Mouse (Mus musculus): Measurements from ENCODE around the gene Fam171a1.
"Not testable (repeated sequence)": the region's sequence is repeated elsewhere in the genome, so short reads cannot be mapped to it uniquely, and the experiment has no call there.

Gene Fam171a1

DNA sequence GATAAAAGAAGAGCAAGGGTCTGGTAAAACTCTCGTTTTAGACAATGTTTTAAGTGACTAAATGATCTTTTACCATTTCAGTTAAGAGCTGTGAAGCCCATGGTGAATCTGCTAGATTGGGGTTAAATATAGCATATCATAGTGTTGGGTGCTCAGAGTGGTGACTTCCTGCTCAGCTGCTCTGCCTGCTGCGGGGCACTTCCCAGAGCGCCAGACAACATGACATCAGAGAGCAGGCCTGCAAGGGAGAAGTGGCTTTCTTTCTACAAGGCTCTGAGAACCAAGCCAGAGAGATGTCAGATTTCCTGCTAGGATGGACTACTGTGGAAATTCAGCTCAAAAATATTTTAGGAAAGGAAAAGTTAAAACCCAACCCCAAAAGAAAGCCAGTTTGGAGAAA lies 57.8 kb downstream of the Fam171a1 start:
- DNase-seq (ENCODE audit: low read depth, low spot score), result no peak

DNA sequence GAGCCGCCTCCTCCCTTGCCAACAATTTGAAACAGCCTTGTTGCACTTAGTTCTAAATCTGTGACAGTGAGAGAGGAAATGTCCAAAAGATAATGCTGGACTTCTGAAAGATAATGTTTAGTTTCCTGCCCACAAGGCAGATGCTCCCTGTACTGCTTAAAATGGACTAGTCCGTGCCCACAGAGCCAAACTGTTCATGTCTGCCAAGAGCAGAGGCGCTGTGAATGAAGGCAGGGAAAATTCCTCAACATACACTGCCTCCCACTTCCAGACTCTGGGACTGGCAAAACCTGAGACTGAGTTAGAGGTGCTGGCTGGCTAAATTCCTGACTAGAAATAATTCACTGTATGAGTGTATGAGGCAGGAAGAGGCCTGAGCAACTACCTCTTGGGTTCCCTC lies 58.6 kb downstream of the Fam171a1 start:
- no peak for DNase-seq (ENCODE audit: low read depth, low spot score)

DNA sequence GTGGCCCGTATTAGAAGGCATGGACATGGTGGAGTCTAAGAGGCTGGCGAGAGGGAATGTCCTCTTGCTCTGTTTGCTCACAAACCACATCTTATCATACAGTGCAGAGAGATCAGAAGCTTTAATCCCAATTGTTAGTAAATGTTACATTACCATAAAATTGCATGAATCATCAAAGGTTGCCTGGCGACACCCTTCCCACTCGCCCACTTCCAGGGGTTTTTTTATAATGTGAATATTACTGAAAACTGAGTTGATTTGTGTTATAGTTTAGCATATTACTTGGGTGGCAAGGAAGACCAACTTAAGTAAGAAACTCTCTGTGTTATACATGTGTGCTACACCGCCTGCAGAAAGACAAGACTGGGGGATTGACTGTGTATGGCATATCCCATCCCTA lies 60.9 kb downstream of the Fam171a1 start:
- DNase-seq (ENCODE audit: low read depth, low spot score), result no peak

DNA sequence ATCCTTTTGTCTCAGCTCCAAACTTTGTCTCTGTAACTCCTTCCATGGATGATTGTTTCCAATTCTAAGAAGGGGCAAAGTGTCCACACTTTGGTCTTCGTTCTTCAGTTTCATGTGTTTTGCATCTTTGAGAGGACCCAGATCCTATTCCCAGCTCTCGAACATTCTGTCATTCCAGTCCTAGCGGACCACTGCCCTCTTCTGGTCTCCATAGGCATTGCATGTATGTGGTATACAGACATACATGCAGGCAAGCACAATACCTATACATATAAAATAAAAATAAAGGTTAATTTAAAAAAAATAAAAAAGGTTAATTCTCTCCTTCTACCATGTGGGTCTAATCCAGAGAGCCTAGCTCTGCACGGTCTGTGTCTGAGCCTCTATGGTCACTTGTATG lies 62.0 kb downstream of the Fam171a1 start:
- not testable (repeated sequence) for DNase-seq (ENCODE audit: low read depth, low spot score)

DNA sequence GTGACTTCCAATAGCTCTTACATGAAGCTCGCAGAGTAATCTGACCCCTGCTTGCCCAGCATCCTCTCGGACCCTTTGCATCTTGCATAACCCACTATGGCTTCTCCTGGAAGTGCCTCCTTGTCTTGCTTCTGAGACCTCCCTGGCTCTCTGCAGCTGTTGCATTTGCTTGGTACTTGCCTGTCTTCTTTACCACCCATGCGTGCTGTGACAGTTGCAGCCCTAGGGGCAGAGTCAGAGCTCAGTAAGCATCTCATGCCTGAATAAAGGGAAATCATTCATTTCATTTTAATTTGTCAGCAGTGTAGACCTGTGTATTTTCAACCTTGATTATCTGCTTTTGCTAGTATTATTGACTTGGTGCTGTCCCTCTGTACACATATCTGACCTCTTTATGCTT lies 62.7 kb downstream of the Fam171a1 start:
- DNase-seq (ENCODE audit: low read depth, low spot score), result no peak

DNA sequence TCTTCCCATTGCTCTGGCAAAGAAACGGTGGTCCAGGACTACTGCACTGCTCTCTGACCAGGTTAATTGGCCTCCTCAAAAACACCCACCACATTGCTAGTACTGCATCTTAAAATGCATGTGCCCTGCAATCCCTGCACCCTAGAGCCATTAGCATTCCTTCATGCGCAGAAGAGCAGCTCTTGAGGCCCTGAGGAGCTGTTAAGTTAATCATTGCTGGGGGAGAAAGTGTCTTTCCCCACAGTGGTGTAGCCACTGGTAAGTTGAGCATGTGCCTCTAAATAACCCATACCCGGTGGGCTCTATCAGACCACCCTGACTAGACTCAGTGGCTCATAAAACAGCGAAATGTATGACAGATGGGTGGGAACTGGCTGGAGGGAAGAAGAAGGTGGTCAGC lies 66.5 kb downstream of the Fam171a1 start:
- no peak for DNase-seq (ENCODE audit: low read depth, low spot score)

DNA sequence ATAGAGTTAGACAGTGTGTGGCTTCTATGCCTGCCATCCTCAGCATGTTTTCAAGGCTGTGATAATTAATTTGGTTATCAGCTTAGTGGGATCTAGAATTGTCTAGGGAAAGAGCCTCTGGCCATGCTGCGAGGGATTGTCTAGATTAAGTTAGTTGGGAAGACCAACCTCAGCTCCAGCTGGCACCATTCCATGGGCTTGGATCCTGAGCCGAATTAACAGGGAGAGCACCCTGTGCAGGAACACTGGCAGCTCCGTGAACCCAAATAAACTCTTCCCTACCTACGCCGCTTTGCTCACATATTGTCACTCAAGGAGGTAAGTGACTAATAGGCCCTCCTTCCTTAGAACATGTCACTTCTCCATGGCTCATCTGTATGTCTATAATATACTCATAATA lies 69.6 kb downstream of the Fam171a1 start:
- no peak for DNase-seq (ENCODE audit: low read depth, low spot score)

DNA sequence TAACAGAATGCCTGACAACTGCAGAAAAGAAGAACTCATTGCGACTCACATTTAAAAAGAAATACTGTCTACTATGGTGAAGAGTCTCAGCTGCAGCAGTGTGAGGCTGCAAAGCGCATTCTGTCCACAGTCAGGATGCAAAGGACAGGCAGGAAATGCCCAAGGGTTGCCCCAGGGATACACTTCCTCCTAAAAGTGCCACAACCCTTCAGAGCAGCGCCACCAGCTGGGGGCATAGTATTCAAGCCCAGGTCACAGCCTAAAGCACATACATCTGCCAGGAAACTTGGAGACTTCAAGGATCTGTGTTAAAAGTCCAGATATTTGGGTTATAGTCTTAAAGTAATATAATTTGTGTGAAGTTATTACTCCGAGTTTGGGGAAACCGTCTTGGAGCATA lies 71.3 kb downstream of the Fam171a1 start:
- DNase-seq (ENCODE audit: low read depth, low spot score), result no peak

DNA sequence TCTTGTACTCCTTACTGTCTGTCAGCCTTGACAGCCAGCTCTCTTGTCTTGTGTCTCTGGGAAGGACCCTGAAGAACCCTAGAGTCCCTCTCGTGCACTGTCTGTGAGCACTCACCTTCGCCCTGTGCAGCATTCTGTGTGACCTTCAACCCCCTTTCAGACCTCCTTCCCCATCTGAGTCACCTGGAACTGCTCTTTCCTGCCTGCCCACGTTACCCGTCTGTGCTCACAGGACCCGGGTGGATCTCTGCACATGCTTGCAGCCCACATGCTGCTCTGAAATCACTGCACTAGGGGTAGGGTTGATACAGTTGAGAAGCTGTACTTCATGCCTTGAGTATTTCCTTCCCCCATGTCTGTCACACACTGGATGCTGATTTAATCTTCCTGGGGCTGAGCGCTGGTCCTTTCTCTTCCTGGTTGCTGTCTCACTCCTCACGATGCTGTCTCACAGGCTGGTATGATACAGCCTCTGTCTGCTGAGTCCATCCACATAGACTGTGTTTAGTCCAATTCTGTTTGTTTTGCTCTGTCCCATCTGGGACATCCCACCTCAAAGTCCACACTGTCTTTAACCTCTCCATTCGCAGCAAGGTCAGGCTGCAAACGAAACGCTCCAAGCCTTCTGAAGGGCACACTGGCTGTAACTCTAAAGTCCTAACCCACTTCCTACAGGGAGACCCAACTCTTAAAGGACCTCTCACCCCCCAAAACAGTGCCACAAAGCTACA lies 74.9 kb downstream of the Fam171a1 start:
- no peak for DNase-seq (ENCODE audit: low read depth, low spot score)

DNA sequence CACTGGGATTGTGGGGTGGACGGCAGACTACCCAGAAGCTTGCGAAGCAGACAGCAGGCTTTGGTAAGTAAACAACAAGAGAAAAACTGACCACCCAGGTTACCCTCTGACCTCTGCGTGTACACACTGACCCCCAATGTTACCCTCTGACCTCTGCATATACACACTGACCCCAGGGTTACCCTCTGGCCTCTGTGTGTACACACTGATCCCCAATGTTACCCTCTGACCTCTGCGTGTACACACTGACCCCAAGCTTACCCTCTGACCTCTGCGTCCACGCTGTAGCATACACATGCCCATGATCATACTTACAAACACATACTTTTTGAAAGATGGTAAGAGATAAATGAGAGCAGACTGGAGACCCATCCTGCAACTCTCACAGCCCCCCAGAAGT lies 77.1 kb downstream of the Fam171a1 start:
- DNase-seq (ENCODE audit: low read depth, low spot score), result no peak

DNA sequence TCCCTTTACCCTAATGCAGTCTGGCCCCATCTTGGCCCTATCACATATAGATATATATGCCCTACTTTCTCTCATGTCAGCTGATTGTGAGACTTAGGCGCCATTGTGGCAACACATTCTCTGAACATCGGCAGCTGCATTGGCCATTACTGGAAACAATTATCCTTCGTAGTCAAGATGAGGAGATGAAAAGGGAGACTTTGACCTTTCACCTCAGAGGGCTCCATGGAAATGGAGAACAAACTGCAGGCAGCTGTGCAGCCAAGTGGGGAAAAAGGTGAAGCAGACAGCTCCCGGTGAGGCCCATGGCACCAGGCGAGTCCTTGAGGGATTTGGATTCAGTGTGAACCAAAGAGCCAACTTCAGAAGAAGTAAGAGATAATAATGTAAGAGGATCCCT lies 81.5 kb downstream of the Fam171a1 start:
- peak; percentile 28 for DNase-seq (ENCODE audit: low read depth, low spot score)

DNA sequence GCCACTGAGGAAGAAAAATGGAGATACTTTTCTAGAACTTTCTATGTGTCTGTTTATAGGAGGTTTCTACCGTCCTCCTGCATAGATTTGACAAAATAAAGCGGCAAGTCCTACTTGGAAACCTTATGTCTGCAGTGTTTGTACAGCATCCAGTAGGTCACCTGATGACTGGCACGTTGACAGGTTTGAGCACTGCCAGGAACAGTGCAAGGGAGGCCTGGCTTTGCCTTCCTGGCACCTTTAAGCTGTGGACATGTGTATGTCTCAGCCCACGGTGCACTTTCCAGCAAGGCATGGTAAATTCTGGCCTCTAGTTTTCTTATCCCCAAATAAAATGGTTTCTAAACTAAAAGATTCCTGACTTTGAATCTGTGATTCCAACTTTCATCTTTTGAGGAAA lies 86.4 kb downstream of the Fam171a1 start:
- DNase-seq (ENCODE audit: low read depth, low spot score), result no peak

DNA sequence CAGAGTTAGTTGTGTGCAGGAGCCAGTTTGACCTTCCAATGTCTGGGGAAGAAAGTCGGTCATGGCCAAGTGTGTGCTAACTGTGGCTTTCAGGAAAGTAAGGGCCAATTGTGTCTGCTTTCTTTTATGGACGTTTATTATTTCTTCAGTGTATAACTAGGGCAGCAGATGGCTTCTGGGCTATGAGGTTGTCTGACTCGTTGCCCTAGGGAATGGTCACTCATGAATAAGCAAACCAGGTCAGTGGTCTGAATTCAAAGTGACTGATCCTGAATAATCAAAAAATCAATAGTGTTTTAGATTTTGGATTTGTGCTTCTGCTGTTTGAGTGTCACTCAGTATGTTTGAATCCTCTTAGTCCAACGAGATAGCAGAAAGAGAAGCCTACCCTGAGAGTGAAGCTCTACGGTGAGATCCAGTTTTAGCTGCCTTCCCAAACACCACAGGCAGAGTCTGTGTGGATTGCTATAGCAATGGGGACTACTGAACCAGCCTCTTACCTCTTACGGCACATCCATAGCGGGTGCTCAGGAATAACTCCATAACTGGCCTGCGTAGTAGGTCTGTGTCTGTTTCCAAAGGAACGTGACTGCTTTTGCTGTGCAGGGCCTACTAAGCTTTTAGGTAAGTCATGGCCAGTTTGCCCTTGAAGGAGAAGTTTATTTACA lies 93.1 kb downstream of the Fam171a1 start:
- peak; percentile 15 for DNase-seq (ENCODE audit: low read depth, low spot score)

DNA sequence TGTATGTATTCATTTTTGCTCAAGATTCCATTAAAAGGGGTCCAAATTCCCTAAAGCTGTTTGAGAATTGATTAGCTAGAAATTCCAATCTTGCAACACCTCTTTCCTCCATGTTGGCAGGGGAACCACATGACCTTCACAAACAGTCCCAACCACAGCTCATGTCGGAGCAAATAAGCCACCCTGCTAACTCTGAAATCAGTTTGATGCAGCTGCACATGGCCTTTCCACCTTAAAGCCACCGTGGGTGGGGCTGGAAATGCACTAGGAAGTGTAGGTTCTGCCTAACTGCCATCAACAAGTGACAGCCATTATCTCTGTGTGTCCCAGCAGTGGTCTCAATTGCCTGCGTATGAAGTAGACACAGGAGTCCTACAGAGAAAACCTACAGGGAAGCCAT lies 101.5 kb downstream of the Fam171a1 start:
- DNase-seq (ENCODE audit: low read depth, low spot score), result no peak

DNA sequence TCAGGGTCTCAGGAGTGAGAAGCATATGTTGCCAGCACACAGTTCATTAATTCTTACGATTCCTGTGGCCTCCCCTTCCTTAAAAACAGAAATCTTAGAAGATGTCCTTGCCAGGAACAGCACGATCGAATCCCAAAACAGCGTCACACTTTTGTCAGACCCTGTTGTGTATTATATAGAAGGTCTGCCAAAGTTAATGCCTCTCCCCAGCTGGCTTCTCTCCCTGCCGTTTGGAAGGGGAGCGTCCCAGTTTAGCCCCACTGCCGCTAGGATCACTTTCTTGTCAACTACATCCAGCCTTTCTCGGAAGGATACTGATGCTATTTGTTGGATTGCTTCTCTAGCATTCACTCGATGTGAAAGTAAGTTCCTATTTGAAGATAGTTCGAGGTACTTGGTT lies 102.6 kb downstream of the Fam171a1 start:
- no peak for DNase-seq (ENCODE audit: low read depth, low spot score)

DNA sequence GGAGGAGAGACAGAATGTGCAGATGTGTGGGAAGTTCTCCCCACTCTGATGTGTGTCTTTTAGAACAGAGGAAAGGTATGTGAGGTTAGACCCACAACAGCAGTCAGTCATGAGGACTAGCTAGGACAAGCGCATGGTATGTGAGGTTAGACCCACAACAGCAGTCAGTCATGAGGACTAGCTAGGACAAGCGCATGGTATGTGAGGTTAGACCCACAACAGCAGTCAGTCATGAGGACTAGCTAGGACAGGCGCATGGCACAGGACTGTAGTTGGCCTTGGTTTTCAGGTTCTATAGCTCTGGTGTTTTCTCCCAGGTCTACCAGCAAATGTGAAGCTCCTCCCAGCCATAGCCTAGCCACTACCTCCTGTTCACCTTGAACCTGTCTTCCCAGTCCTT lies 103.6 kb downstream of the Fam171a1 start:
- not testable (repeated sequence) for DNase-seq (ENCODE audit: low read depth, low spot score)

DNA sequence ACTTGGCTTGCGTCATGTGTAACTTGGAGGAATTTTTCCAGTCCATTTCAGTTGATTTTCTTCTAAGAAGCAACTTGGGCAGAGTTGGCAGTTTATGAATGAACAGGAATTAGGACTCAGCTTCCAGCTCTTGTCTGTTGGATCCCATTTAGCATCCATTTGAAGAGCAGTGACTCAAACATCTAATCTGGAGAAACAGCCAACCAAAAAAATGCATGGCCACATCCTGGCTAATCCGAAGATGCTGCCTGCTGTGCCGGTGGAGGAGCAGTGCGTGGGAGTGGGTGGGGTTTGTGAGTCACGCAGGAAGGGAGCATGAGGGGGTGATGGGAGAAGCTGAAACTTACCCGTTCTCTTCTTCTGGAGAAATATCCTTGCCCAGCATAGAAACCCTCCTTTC lies 104.2 kb downstream of the Fam171a1 start:
- DNase-seq (ENCODE audit: low read depth, low spot score), result no peak

DNA sequence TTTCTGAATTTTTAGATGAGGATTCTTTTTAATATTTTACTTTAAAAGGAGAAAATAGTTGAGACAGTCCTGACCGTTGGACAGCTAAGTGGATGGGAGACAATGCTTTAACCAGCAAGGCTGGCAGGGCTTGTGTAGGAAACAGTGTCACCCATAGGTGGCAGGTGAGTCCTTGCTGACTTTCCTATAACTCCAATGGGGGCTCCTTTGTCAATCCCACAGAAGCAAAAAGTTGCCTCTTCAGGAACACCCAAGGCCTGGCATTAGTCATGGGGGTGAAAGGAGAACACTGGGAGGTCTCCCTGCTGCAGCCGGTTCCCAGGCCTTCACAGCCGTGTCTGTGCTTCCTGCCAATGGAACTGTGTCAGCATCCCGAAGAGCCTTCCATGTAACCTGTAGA lies 114.5 kb downstream of the Fam171a1 start:
- no peak for DNase-seq (ENCODE audit: low read depth, low spot score)

DNA sequence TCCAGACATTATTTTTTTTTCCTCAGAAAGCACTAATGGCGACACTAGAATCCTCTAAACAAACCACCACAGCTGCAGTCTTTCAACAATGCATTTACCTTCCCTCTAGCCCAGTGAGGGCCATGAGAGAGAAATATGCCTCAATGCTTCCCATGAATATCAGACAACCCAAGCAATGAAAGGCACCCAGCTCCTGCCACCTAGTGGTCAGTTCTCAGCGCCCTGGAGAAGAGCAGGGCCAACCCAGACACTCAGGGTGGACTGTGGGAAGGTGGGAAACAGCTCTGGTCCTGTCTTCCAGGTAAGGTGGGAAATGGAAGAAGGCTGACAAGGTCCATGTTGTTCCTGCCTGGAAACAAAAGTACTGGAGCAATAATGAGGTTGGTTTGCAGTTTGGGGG lies 115.0 kb downstream of the Fam171a1 start:
- DNase-seq (ENCODE audit: low read depth, low spot score), result peak; percentile 47

DNA sequence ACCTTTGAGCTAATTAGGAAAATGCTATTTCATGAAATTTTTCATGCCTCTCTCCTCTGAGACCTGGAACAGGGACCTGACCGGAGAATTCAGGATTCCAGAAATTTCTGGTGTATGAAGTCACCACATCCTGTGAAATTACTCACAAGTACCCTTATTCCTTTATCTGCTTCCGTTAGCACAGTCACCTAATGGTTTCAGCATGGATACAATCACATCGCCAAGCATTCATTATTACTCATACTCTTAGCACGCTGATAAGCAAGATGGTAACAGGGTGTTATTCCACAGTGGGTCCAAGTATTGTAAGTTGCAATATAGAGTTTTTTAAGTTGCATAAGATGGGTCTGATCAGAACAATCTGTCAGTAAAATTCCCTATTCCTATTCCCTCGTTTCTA lies 125.2 kb downstream of the Fam171a1 start:
- DNase-seq (ENCODE audit: low read depth, low spot score), result no peak

DNA sequence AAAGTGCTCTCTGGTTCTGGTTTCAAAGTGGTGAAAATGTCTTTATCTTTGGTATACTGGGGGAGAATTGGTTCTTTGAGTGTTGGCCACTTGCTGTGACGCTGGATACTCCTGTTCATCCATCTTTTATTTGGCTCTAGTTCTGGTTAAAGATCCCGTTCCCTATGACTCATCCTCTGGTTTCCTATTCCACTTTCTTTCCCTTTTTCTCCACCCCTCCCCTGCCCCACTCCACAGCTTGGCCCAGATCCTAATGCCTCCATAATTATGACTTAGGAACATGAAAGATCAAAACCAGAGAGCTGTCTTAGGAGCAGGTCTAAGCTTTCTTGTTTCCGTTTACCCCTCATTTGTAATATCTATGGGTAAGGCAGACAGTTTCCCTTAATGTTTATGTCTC lies 130.2 kb downstream of the Fam171a1 start:
- DNase-seq (ENCODE audit: low read depth, low spot score), result no peak

DNA sequence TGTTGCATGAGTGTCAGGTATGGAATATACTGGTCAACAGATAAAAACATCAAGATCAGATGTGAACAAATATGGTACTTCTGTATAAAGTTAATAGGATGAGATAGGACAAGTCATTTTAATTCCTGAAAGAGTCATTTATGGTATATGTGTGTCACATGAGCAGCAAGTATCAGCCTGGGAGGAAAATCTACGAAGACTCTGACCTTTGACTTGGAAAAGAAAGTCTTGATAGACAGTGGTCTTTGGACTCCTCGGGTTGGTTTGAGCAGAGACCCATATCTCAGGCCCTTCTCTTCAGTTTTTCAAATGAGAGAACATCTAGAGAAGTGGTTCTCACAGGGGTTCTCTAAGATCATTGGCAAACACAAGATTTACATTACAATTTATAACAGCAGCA lies 137.3 kb downstream of the Fam171a1 start:
- DNase-seq (ENCODE audit: low read depth, low spot score), result no peak

DNA sequence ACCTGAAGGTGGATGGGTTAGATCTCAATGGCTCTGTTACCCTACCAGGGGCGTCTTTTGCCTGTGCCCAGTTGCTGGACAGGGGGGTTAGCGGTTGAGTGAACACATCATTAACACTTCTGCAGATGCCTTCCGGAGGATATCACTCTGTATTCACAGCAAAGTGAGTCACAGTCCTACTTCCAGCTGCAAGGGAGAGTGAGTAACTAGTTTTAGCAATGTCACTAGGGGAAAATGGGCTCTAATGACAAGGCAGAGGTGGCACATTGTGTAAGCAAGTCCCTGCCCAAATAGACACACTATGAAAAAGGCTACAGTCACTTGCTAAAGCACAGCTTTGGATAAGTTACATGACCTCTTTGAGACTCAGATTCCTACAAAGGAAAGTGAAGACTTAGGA lies 152.4 kb downstream of the Fam171a1 start:
- no peak for DNase-seq (ENCODE audit: low read depth, low spot score)

DNA sequence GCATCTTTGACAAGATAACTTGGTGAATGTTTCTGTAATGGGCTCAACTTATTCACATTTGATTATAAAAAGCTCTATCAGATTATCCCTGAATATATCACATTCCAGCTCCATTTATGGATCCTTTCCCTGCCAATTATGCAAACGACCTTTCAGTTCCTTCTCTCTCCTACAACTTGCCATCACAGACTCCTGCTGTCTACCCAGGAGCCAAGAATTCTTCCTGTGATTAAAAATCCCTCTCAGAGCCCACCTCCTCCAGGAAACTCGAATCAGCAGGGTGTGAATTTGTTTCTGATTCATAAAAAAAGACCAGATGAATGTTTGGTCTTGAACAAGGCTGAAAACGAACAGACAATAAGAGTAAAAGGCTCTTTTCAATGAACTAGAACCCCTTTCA lies 153.9 kb downstream of the Fam171a1 start:
- no peak for DNase-seq (ENCODE audit: low read depth, low spot score)

Data from mesoderm, embryonic 11.5 days (tissue).